Mouse (Mus musculus) lung, adult 2 months (tissue): ENCODE results near the gene Atp11b. TPM values are rescaled to one million over a fixed set of nuclear protein-coding genes. Genes with fewer than 3 reads are reported as not detected.

Source experiments
- DNase-seq: peaks from one replicate; pipeline ENCODE4 v3.0.0; 2022
- H3K4me1 ChIP-seq: fragments of 200-500 bp; 2 replicates; pipeline ENCODE4 v1.6.1; 2011; ENCODE audit warnings: low read length; ENCODE audit not compliant: control insufficient read depth, insufficient read depth
- H3K4me3 ChIP-seq: fragments of 200-500 bp; replicated peaks from 2 replicates; pipeline ENCODE3; 2011; ENCODE audit warnings: low read depth, mild to moderate bottlenecking, control low read depth, low read length; ENCODE audit errors: extremely low read depth
- CTCF ChIP-seq: fragments of 200-500 bp; IDR thresholded peaks from 2 replicates; pipeline ENCODE4 v1.5.1; 2011; ENCODE audit warnings: mild to moderate bottlenecking, low read length, control low read depth; ENCODE audit not compliant: insufficient read depth
- POLR2A ChIP-seq: fragments of 200-500 bp; IDR thresholded peaks from 2 replicates; pipeline ENCODE4 v1.6.1; 2011; ENCODE audit warnings: low read depth, mild to moderate bottlenecking, control low read depth, low read length, borderline replicate concordance; ENCODE audit errors: extremely low read depth
- WGBS: fragments of 180-500 bp; shearing (Covaris S2); methylation state at CpG from one replicate; pipeline ENCODE4 v1.1.7; 2018; 5-methylcytosine and 5-hydroxymethylcytosine counted together
- polyA plus RNA-seq: library from polyadenylated mRNA; depleted of rRNA; stranded (reverse); fragments of >200 nt; gene quantifications from 2 replicates; pipeline ENCODE4 v1.2.3, GENCODE M21; 2012; rRNA removed

Gene Atp11b
- polyA plus RNA-seq = 12.1 and 16.4 TPM in 2 replicates

DNA sequence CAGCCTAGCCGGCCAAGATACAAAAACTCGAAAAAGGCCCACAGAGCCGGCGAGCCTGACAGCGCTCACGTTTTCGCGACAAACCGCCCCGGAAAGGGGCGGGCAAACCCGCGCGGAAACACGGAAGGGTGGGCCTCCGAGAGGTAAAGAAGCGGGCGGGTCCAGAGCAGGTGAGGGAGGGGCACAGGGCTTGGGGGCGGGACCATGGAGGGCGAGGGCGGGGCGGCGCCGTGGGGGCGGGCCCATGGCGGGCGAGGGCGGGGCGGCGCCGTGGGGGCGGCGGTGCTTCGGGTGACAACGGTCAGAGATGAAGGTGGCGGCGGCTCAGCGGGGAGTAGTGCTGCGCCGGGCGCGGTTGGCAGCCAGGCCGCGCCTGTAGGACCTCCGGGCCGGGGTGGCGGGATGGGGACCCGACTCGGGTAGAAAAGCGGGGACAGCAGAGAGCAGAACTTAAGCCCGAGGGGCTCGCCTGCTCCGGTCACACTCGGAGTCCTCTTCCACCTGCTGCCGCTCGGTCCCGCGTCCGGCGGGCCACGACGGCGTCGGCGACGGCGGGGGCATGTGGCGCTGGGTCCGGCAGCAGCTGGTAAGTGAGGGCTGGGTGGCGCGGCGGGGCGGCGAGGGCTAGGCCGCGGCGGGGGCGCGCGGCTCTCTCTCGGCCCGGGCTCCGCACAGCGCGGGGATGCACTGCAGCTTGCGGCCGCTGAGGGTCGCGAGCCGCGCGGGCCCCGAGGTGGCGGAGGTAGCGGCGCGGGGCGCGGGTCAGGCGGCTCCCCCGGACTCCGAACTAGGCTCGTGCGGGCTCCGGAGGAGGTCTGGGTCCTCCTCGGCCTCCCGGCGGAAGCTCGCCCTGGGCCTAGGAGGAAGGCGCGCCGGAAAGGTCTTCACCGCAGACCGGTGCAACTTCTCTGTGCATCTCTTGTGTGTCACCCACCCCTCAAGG lies at the start of gene Atp11b:
TSS of gene Atp11b (plus strand) at position 282 of the 943 bp plus-strand sequence.
- Histone ChIP-seq H3K4me3 (peak within 1 kb of the TSS; percentile 92), H3K4me1 (no peaks in the 10 kb centered on the region; the same call in 1 of the 2 replicates)
- no peak for TF ChIP-seq CTCF
- peak; percentile 55; the same call in 1 of the 2 replicates for TF ChIP-seq POLR2A
- peak; percentile 82 for DNase-seq
- 1% methylated on average over 111 of the region's 114 CpGs for WGBS

DNA sequence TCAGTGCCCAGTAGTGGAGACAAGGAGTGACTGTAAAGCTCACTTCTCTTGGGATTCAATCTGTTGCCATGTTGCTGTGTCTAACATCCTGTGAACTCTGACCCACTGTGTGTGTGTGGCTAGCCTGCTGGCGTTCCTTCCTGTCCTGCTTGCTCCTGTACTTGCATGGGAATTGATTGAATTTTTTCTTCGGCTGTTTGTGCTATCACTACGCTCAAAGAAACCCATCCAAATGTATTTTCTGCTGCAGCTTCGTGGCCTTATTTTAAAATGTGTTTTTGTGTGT lies 49.6 kb upstream of the Atp11b start:
- no peaks in the 10 kb centered on the region for H3K4me1 ChIP-seq
- no peak for TF ChIP-seq CTCF
- no peak for TF ChIP-seq POLR2A
- 68% methylated on average over 4 of the region's 4 CpGs for WGBS
- H3K4me3 ChIP-seq = no peak overlapping the region
- no peak for DNase-seq

GRCm38 (mm10) chr3:35719531-35720205 lies 34.2 kb upstream of the Atp11b start:
- 60% methylated on average over 8 of the region's 8 CpGs for WGBS
- H3K4me3 ChIP-seq = no peak overlapping the region
- H3K4me1 ChIP-seq = no peaks in the 10 kb centered on the region
- TF ChIP-seq CTCF (no peak), POLR2A (no peak)
- DNase-seq = no peak

DNA sequence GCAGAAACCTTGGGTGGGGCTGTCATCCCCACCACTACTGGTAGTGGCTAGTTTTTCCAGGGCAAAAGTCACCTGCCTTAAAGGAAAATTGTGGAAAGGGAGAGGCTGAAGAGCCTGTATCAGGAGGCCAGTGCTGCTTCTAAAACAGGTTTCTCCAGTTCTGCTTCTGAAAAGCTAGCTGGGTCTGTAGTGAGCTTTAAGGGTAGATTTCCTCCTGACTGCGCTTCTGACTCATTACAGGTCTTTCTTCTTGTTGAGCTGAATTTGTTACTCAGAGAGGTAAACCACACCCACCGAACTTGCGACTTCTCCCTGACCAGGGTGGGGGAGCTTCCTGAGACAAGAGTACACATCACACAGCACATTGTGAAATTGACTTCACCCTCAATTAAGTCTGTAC lies 33.1 kb upstream of the Atp11b start:
- DNase-seq = no peak
- WGBS = 49% methylated on average over 3 of the region's 3 CpGs
- Histone ChIP-seq H3K4me1 (no peaks in the 10 kb centered on the region), H3K4me3 (no peak overlapping the region)
- TF ChIP-seq POLR2A = no peak
- TF ChIP-seq CTCF = no peak

DNA sequence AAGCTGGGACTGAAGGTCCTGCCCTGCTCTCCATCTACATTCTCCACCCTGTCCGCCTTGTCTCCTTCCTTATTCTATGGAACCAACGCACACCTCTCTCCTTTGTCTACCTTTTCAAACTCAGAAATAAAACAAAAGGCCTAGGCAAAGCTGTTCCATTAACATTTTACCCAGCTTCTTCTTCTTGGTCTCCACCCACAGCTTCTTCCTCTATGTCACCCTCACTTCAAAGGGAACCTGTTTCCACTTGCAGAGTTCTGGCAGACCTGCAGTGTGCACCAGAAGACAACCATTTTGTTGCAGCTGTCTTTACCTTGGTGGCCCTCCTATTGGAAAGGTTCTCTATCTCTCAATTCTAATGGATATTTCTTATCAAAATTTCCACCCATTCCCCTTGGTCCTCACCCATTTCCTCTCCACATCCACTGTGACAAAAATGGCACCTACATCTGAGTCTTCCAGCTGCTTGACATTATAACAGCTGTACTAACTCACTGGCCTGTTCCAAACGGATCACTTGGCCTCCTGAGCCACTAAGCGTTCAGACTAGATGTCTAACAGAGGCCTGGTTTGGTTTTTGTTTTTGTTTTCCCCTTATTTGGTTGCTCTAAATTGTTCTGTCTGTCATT lies 32.0 kb upstream of the Atp11b start:
- TF ChIP-seq CTCF (no peak), POLR2A (no peak)
- H3K4me3 ChIP-seq = no peak overlapping the region
- 69% methylated on average over 4 of the region's 4 CpGs for WGBS
- H3K4me1 ChIP-seq = no peaks in the 10 kb centered on the region
- no peak for DNase-seq

- no peak for DNase-seq
- Histone ChIP-seq H3K4me1 (no peaks in the 10 kb centered on the region), H3K4me3 (no peak overlapping the region)
- TF ChIP-seq POLR2A = no peak
- TF ChIP-seq CTCF = no peak
- 88% methylated on average over 7 of the region's 7 CpGs for WGBS
These were observed 31.1 kb upstream of the Atp11b start for GRCm38 (mm10) chr3:35722811-35723210.

DNA sequence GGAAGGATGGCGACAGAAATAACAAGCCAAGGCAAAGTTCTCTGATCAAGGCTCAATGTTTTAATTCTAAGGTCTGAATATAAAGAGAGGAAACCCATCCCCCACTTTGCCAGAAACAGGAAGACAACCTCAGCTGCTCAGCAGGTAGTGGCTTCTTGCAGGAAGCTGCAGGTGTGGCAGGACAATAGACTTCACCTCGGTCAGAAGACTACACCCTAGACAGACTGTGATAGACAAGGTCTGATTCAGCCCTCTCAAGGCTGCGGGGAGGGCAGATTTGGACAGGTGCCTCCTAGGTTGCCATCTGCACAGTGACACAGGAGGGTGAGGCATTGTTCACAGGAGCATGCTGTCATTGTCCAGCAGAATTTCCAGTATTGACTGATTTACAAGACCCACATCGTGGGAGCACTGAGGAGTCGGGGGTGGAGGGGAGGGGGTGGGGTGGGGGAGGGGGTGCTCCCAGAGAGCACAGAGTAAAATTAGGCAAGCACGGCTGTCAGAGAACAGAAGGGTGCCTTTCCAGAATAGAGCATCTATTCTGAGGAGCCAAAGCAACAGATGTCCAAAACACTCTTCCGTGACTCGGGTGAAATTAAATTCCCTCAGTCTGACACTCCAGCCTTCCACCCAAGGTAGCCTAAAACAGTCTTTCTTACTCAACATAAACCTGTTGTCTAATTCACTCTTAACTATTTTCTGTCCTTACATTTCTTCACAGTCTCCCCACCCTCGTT lies 30.2 kb upstream of the Atp11b start:
- Histone ChIP-seq H3K4me1 (no peaks in the 10 kb centered on the region), H3K4me3 (no peak overlapping the region)
- DNase-seq = no peak
- WGBS = 52% methylated on average over 9 of the region's 9 CpGs
- TF ChIP-seq CTCF (no peak), POLR2A (no peak)

GRCm38 (mm10) chr3:35725096-35725495 lies 28.8 kb upstream of the Atp11b start:
- WGBS = 59% methylated on average over 7 of the region's 7 CpGs
- no peak for TF ChIP-seq POLR2A
- TF ChIP-seq CTCF = no peak
- no peak overlapping the region for H3K4me3 ChIP-seq
- no peaks in the 10 kb centered on the region for H3K4me1 ChIP-seq
- no peak for DNase-seq

DNA sequence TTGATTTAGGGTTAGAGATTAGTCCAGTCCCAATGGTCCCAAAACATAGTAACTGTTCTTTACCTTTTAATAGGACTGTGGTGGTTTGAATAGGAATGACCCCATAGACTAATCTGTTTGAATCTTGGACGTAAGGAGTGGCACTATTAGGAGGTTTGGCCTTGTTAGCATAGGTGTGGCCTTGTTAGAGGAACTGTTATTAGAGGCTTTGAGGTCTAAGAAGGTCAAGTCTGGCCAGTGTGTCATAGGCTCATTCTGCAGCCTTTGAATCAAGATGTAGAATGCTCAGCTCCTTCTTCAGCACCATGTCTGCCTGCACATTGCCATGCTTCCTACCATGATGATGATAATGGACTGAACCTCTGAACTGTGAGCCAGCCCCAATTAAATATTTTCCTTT lies 27.0 kb upstream of the Atp11b start:
- TF ChIP-seq CTCF (no peak), POLR2A (no peak)
- H3K4me3 ChIP-seq = no peak overlapping the region
- DNase-seq = no peak
- WGBS = 68% methylated on average over 1 of the region's 1 CpGs
- H3K4me1 ChIP-seq = no peaks in the 10 kb centered on the region

GRCm38 (mm10) chr3:35729490-35729889 lies 24.4 kb upstream of the Atp11b start:
- no peak overlapping the region for H3K4me3 ChIP-seq
- WGBS = 20% methylated on average over 6 of the region's 6 CpGs
- no peak for DNase-seq
- no peaks in the 10 kb centered on the region for H3K4me1 ChIP-seq
- no peak for TF ChIP-seq CTCF
- TF ChIP-seq POLR2A = no peak
